ENCODE assay signal across 21 mouse cellular contexts in the genomic region with DNA sequence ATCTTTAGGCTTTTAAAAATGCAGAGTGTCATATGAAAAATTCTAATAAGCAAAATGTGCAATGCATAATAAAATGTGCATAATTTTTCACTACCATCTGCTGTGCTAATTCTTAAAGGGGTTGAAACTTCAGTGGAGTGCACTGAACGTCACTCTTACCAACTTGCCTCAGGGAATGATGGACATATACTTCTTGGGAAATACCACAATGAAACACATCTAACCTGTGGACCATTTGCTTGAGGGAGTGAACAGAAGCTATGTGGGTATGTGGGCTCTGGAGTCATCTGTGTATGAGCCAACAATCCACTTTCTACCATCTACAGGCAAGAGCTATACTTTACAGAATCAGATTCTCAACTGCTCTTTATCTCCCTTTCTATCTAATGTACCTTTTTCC. TPM values are rescaled to one million over a fixed set of nuclear protein-coding genes. Genes with fewer than 3 reads are reported as not detected.
"Had no signal": no experiment of that assay in that cellular context is flagged by ENCODE, and none has a peak within 500 bp of the region (broad histone marks: within the 10 kb centered on the region; RNA-seq: fewer than 3 reads in every experiment).

No protein-coding gene starts in this region.

- H3K27ac ChIP-seq: limb, embryonic 10.5 days; limb, embryonic 13.5 days; liver, embryonic 12.5 days; liver, embryonic 15.5 days; lung, embryonic 15.5 days; midbrain, embryonic 13.5 days; neural tube, embryonic 13.5 days had no signal

- H3K27me3 ChIP-seq: limb, embryonic 13.5 days; liver, embryonic 12.5 days; liver, embryonic 15.5 days; lung, embryonic 15.5 days; midbrain, embryonic 13.5 days; neural tube, embryonic 13.5 days had no signal

- H3K9ac ChIP-seq: limb, embryonic 13.5 days; liver, embryonic 12.5 days; liver, embryonic 15.5 days; lung, embryonic 15.5 days; midbrain, embryonic 13.5 days; neural tube, embryonic 13.5 days had no signal

- H3K36me3 ChIP-seq: limb, embryonic 10.5 days; limb, embryonic 13.5 days; liver, embryonic 12.5 days; liver, embryonic 15.5 days; lung, embryonic 15.5 days; midbrain, embryonic 10.5 days; midbrain, embryonic 13.5 days; neural tube, embryonic 13.5 days had no signal

- H3K4me2 ChIP-seq: limb, embryonic 13.5 days; liver, embryonic 12.5 days; liver, embryonic 15.5 days; lung, embryonic 15.5 days; midbrain, embryonic 13.5 days; neural tube, embryonic 13.5 days had no signal

- H3K4me3 ChIP-seq: limb, embryonic 10.5 days; limb, embryonic 13.5 days; liver, embryonic 12.5 days; liver, embryonic 15.5 days; lung, embryonic 15.5 days; megakaryocyte, embryonic 14.5 days; midbrain, embryonic 10.5 days; midbrain, embryonic 13.5 days; myocyte; neural tube, embryonic 13.5 days had no signal

- DNase-seq: kidney, adult 18-20 months; kidney, adult 9 months; kidney, postnatal 25 days; layer of hippocampus, postnatal 36 days; liver; lung, adult 18-20 months; lung, postnatal 10 days; lung, postnatal 36 days; retina, postnatal 1 day; thymus, adult 18-20 months; thymus, postnatal 36 days had no signal

- ATAC-seq: liver, embryonic 12.5 days had no signal

- H3K9me3 ChIP-seq: limb, embryonic 10.5 days; limb, embryonic 13.5 days; liver, embryonic 12.5 days; liver, embryonic 15.5 days; lung, embryonic 15.5 days; midbrain, embryonic 10.5 days had no signal

- H3K4me1 ChIP-seq: limb, embryonic 10.5 days; limb, embryonic 13.5 days; liver, embryonic 12.5 days; liver, embryonic 15.5 days; lung, embryonic 15.5 days; megakaryocyte, embryonic 14.5 days; neural tube, embryonic 13.5 days had no signal

RNA-seq across cellular contexts. Expression of a gene that starts 31.5 kb away (rescaled TPM):
- polyA plus RNA-seq: myocyte had no signal
